Mouse (Mus musculus) brown adipose tissue, adult 24 weeks (tissue): ENCODE data around the gene Hap1. TPM values are rescaled to one million over a fixed set of nuclear protein-coding genes. Genes with fewer than 3 reads are reported as not detected.
"Not testable (repeated sequence)": the region's sequence is repeated elsewhere in the genome, so short reads cannot be mapped to it uniquely, and the experiment has no call there.

Source experiments
- H3K27ac ChIP-seq: fragments of 200-500 bp; replicated peaks from 2 replicates; pipeline ENCODE4 v1.5.1; 2012; ENCODE audit warnings: low read depth, mild to moderate bottlenecking, low read length
- H3K4me1 ChIP-seq: fragments of 200-500 bp; 2 replicates; pipeline ENCODE4 v1.6.1; 2012; ENCODE audit warnings: low read length, mixed read lengths; ENCODE audit not compliant: control insufficient read depth, insufficient read depth, insufficient read length
- H3K4me3 ChIP-seq: fragments of 200-500 bp; 2 replicates; pipeline ENCODE4 v1.5.1; 2012; ENCODE audit warnings: low read depth, mild to moderate bottlenecking, low read length, moderate library complexity; ENCODE audit not compliant: insufficient read depth
- polyA plus RNA-seq: library from polyadenylated mRNA; stranded (reverse); fragments of >200 nt; gene quantifications from 2 replicates; pipeline ENCODE4 v1.2.4, GENCODE M21; 2012; ENCODE audit not compliant: missing spikeins, insufficient read depth, insufficient read length

Hap1 gene
- polyA plus RNA-seq, 1 experiment: not detected

DNA sequence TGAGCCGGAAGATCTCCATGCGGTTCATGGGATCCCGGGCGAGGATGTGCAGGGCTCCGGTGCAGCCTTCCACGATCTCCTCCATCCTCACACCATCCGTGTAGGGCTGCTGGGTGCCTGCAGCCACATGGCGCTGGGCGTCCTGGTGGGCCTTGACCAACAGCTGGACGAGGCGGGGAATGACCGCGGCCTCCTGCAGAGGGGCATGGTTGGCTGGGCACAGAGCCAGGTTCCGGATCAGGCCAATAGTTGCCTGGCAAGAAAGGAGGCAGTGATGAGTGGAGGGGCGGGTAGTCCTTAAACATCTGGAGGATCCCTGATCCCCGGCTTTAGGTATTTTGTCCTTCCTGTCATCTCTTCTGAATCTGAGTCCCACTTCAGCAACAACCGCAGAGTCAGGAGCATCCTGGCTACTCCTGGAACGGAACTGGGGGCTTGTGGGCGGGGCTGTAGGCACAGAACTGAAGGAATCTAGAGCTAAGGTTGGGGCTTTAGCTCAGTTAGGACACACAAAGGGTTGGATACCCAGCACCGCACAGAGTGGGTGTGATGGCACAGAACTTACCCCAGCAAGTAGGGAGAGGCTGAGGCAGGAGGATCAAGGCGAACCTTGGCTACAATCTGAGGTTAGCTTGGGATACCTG lies 20.9 kb upstream of the Hap1 start:
- H3K4me3 ChIP-seq: no peak overlapping the region
- H3K4me1 ChIP-seq: peaks cover 27% of the 10 kb centered on the region
- H3K27ac ChIP-seq: peak overlapping the region; percentile 84

DNA sequence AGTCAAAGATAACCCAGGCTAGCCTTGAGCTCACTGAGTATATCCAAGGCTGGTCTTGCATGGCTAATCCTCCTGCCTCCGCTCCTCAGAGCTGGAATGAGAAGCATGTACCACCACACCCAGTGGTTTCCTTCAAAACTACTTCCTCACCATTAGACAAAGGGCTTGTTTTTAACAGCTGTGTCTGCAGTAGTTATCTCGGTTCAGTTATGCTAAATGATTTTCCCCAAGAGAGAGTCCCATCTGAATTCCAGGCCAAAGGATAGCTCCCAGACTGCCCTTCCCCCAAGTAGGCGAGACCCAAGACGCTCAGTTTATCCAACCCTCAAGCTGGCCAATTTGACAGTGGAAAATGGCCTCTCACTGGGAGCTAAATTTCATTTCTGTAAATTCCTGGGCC lies 20.1 kb upstream of the Hap1 start:
- H3K27ac ChIP-seq: peak overlapping the region; percentile 84

DNA sequence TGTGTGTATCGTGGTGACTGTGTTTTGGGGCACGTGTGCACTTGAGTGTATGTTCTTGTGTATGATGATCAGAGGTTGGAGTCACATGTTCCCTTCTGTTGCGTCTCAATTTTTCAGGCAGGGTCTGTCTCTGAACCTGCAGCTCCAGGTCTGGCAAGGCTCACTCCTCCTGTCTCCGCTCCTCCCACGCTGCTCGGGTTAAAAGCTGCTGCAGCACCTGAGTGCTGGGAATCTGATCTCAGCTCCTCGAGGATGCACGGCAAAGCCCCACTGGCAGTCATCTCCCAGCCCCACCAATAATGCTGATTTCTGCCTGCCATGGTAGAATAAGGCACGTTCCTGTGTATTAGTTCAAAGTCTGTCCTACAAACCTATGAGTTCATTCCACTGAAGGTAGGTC lies 19.2 kb upstream of the Hap1 start:
- peaks cover 32% of the 10 kb centered on the region for H3K4me1 ChIP-seq
- peak overlapping the region; percentile 78 for H3K27ac ChIP-seq
- no peak overlapping the region for H3K4me3 ChIP-seq

More for the DNA sequence above, 20.1 kb upstream of the Hap1 start:
- Histone ChIP-seq H3K4me1 (peaks cover 27% of the 10 kb centered on the region), H3K4me3 (no peak overlapping the region)

DNA sequence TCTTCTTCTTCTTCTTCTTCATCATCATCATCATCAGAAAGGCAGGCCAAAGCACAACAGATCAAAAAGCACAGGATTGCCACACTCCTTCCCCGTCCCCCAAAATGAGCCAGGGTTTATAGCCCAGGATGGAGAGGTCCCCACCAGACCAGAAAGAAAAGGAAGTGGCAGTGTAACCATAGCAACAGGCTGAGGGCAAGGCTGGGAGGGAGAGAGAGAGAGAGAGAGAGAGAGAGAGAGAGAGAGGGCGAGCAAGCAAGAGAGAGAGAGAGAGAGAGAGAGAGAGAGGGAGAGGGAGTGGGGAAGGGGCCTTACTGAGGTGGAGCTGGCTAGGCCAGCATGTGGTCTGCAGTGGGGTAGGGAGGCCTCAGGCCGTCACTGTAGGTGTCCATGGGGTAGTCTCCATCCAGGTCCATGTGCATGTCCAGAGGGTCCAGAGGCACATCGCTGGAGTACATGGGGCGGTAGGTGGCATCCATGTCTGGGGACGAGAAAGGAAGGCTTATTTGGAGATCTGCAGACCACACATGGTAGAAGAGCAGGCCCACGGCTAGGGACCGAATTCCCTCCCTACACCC lies 16.1 kb upstream of the Hap1 start:
- H3K27ac ChIP-seq: peak overlapping the region; percentile 41; the same call in 1 of the 2 replicates
- H3K4me1 ChIP-seq: peaks cover 25% of the 10 kb centered on the region
- no peak overlapping the region for H3K4me3 ChIP-seq

DNA sequence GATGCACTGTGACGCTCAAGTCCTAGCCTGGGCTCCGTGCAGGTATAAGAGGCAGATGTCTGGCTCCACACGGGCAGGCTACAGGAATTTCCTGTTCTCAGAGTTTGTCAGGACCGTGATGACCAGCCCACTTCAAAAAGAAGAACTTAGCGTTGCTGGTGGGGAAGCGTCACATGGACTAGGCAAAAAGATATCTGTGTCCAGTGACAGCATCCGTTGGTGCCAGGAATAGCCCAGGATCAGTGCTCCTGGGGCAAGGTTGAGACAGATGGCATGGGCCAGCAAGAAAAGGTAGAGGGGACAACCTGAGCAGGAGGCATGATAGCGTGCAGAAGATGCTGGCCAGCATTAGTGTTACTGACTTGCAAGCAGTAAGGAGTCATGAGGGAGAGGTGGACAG lies 13.9 kb upstream of the Hap1 start:
- H3K4me1 ChIP-seq: peaks cover 21% of the 10 kb centered on the region
- peak overlapping the region; percentile 43; the same call in 1 of the 2 replicates for H3K27ac ChIP-seq
- H3K4me3 ChIP-seq: no peak overlapping the region

DNA sequence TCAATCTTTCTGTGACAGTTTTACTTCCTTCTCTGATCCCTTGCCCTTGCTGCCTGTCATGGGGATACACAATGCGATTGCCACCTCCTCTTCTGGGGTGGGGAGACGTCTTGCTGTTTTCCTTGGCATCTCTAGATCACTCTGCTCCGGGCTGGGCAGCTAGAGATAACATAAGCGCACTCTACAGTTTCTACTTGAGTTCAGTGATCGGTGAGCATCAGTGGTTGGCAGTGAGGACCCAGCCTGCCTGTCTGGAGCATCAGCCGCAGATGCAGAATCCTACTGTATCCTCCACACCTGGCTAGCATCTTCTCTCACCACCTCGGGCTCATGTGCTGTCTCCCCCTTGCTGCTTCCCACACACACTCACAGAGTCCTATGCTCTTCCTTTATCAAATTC lies 13.2 kb upstream of the Hap1 start:
- H3K27ac ChIP-seq: peak overlapping the region; percentile 16; the same call in 1 of the 2 replicates
- H3K4me3 ChIP-seq: no peak overlapping the region
- peaks cover 21% of the 10 kb centered on the region for H3K4me1 ChIP-seq

DNA sequence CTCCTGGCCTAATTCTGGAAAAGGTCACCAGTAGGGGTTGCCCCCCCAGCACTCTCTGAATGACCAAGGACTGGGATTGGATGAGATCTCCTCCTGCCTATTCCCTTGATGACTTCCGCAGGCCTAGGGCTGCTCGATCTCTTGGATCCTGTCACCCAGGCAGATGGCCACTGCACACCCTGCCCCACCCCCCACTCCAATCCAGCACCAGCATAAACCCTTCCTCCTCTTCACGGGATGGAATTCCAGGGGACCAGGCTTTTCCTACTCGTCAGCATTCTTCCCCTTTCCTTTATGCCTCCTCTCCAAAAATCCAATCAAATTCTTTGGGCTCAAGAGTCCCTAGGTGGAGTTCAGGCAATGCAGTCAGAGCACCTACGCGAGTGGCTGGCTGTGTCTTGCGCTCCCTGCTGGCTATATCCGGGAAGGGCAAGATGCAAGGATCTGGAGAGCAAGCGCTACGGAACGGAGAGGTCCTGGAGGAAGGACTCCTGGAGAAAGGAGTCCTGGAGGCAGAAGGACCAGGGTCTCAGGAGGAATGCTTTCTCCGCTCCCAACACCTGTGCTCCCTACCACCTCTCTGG lies 7.1 kb upstream of the Hap1 start:
- Histone ChIP-seq H3K4me3 (no peak overlapping the region), H3K27ac (no peak overlapping the region), H3K4me1 (peaks cover 15% of the 10 kb centered on the region; the same call in 1 of the 2 replicates)

DNA sequence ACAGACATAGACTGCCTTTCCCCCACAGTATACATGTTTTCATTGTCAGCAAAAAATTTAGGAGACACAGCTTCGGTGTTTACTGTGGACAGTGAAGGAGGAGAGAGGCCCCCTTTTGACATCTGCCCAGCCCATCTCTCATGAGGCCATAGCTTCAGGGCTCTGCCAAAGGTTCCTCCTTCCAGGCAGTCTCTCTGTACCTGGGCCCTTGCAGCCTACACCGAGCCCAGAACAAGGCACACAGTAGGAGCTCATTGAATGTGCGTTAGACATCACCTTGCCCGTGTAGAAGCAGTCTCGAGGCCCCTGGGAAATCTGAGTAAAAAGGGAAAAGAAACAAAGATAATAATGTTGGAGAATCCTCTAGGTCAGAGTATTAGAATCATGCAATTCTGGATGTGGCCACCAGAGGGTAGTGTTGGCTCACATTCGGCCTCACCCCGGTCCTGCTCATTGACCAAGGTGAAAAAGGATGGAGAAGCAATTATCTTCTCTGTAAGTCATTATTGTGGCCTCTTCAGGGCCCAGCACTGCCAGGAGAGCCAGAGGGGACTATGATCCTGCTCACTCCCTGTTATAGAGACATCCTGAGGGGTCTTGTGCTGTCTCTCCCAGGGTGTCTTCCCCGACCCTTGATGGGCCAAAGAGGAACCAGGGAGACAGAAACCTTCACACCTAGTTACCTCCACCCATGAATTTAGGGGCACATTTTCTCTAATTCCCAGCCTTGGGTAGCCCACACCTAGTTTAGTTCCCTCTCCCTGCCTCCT lies 6.5 kb upstream of the Hap1 start:
- H3K4me3 ChIP-seq: no peak overlapping the region
- H3K4me1 ChIP-seq: peaks cover 13% of the 10 kb centered on the region; the same call in 1 of the 2 replicates
- no peak overlapping the region for H3K27ac ChIP-seq

DNA sequence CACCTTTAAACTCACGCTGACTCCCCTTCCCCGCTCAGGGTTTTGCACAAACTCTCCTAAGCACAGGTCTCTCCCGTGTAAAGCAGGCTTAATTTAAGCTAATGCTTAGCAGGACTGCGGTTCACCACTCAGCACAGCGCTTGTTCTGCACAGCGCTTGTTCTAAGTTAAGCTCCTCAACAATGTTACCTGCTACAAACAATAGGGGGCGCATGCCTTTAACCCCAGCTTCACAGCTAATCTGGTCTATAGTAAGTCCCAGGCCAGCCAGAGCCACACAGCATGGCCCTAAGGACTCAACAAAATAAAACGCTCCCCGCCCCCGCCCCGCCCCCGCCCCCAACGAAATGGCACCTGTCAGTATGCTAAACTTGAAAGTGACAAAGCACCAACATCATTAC lies 5.1 kb upstream of the Hap1 start:
- not testable (repeated sequence) for H3K27ac ChIP-seq, H3K4me3 ChIP-seq
- peaks cover 12% of the 10 kb centered on the region; the same call in 1 of the 2 replicates for H3K4me1 ChIP-seq

DNA sequence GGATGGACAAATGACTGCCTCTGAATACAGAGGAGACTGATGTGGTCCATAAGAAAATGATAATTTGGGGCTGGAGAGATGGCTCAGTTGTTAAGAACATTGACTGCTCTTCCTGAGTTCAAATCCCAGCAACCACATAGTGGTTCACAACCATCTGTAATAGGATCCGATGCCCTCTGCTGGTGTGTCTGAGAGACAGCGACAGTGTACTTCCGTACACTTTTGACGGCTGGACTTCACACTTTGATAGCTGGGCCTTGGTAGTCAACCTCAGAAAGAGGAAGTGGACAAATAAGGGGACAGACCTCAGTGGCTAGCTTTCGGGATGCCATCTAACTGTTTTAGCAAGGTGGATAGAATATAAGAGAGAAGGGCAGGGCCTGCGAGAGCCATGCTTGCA lies 4.2 kb upstream of the Hap1 start:
- Histone ChIP-seq H3K4me3 (no peak overlapping the region), H3K4me1 (peaks cover 5% of the 10 kb centered on the region; the same call in 1 of the 2 replicates), H3K27ac (no peak overlapping the region)

DNA sequence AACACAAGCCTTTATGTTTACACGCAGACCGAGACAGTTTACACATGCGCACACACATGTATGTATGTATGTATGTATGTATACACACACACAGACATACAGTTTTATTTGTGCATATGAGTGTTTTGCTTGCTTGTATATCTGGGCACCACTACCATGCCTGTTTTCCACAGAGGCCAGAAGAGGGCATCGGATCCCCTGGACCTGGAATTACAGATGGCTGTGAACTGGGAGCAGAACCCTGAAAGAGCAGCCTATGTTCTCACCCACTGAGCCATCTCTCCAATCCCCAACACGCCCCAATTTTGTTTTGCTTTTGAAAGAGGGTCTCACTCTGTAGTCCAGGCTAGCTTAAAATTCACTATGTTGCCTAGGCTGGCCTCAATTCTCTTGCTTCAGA lies 1.5 kb upstream of the Hap1 start:
- Histone ChIP-seq H3K4me1 (no peaks in the 10 kb centered on the region), H3K4me3 (no peak overlapping the region), H3K27ac (no peak overlapping the region)

DNA sequence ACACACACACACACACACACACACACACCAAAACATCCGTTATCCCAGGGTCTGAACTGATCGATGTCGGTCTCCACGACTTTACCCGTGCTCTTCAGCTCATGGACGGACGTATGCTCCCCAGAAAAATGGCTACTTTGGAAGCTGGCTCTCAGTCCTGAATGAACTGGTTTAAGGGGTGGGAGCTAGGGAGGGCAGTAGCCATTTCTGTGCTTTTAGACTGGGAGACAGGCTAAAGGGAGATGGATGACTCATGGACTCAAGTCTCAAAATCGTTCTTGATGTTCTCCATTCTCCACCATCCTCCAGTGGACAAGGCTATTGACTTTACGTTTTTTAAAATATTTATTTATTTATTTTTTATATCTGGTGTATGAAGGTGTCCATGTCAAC lies 887 bp upstream of the Hap1 start:
- H3K4me1 ChIP-seq: no peaks in the 10 kb centered on the region
- H3K27ac ChIP-seq: no peak overlapping the region
- peak overlapping the region; percentile 77 for H3K4me3 ChIP-seq

DNA sequence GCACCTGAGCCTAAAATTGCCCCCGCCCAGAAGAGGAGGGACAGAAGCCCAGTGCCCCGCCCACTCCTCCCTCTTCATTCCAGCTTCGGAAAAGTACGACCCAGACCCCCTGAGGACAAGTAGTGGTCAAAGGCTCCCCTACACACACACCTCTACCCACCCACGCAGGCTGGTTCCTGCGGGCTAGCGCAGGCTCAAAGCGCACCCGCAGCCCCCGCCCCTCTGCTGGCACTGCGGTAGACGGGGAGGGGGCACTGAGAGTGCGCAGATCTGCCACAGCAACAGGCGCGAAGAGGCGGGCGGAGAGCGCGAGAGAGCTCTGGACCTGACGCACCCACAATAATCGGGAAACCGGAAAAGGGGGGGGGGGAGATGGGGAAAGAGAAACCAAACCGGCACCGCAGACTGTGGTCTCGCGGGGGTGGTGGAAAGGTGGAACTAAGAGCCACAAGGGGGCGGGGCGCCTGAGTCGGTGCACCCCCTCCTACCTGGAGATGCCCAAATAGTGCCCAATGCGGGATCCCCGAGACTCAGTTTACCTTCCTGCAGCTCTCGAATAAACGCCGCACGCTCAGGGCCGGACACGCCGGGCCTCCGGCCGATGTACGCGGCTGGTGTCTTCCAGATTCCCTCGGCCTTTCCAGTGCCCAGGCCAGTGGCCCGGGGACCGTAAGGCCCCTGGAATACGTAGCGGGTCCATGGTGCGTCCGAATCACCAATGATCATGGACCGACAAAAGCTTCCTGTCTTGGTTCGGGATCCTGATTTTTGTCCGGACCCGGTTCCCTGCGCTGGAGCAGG lies 577 bp downstream of the Hap1 start:
- Histone ChIP-seq H3K4me1 (no peaks in the 10 kb centered on the region), H3K27ac (no peak overlapping the region), H3K4me3 (peak overlapping the region; percentile 77)

DNA sequence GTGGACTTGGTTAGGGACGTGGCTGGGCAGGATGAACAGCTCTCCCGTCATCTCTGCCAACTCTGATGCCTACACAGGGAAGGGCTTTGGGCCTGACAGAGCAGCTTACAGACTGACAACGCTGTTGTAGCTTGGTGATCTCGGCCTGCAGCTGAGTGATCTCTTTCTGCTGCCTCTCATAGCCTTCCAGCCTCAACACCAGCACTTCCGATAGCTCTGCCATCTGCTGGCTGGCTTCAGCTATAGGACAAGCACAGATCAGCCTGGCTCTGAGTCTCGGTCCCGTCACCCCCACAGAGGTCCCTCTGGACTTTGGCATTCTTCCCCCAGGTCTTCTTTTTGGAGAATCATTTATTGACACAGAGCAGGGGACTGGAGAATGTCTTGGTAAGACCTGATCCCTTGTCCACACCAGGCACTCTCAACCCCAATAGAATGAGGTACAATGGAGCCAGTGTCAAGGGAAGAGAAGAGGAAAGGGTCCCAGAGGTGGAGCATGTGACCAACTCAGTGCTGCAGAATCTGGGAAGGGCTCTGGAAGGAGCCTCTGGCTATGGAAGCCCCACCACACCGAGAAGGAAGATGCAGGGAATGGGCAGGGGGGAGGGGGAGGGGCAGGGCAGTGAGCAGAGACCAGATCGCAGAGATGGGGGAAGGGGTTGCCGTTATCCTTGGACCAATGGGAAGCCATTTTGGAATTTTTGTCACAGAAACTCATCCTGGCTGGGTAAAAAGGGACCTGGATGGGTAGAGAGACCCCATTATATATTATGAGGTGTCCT lies 3.7 kb downstream of the Hap1 start:
- H3K4me1 ChIP-seq: no peaks in the 10 kb centered on the region
- H3K27ac ChIP-seq: no peak overlapping the region
- H3K4me3 ChIP-seq: no peak overlapping the region
